Mouse (Mus musculus) gonadal fat pad, adult 2 months (tissue): ENCODE results near the gene Ins2. TPM values are rescaled to one million over a fixed set of nuclear protein-coding genes. Genes with fewer than 3 reads are reported as not detected.

Experiments
- polyA plus RNA-seq: library from polyadenylated mRNA; depleted of rRNA; stranded (reverse); fragments of >200 nt; gene quantifications from 2 replicates; pipeline ENCODE4 v1.2.3, GENCODE M21; 2012; rRNA removed

The Ins2 gene
- polyA plus RNA-seq, 1 experiment = not detected

Other genes with a start within 250 kb of the Ins2 start
- gene Tnnt3, start 244.5 kb downstream of the Ins2 start, polyA plus RNA-seq = 0.65 and 2.2 TPM in 2 replicates
- 14.0 and 14.4 TPM in 2 replicates for gene Mrpl23, start 210.7 kb downstream of the Ins2 start, polyA plus RNA-seq
- 18.3 and 25.2 TPM in 2 replicates for gene Igf2, start 76.6 kb downstream of the Ins2 start, polyA plus RNA-seq
- not detected in 2 replicates for gene Gm49394, start 73.4 kb downstream of the Ins2 start, polyA plus RNA-seq
- gene Th, start 187.7 kb upstream of the Ins2 start, polyA plus RNA-seq = 0.30 and 0.68 TPM in 2 replicates
- 2.0 and 3.2 TPM in 2 replicates for gene Ascl2, start 225.9 kb upstream of the Ins2 start, polyA plus RNA-seq